Mouse (Mus musculus) neural tube, embryonic 10.5 days (tissue): ENCODE data around the gene S100a10.

Experiments used
- DNase-seq: peaks from one replicate; pipeline ENCODE4 v3.0.0-alpha.2; 2017; ENCODE audit warnings: low spot score; ENCODE audit errors: extremely low spot score

The S100a10 gene

GRCm38 (mm10) chr3:93547099-93547648, 7.7 kb upstream of the S100a10 start:
- peak; percentile 78 for DNase-seq

- no peak for DNase-seq
These were observed 6.9 kb upstream of the S100a10 start for GRCm38 (mm10) chr3:93547749-93548540.

GRCm38 (mm10) chr3:93548541-93549266, 6.2 kb upstream of the S100a10 start:
- no peak for DNase-seq

GRCm38 (mm10) chr3:93549986-93550385, 4.9 kb upstream of the S100a10 start:
- no peak for DNase-seq

GRCm38 (mm10) chr3:93551950-93552901, 2.7 kb upstream of the S100a10 start:
- no peak for DNase-seq

GRCm38 (mm10) chr3:93553311-93553710, 1.6 kb upstream of the S100a10 start:
- no peak for DNase-seq

- DNase-seq: no peak
These were observed 1.0 kb upstream of the S100a10 start for GRCm38 (mm10) chr3:93553765-93554378.

- peak; percentile 26 for DNase-seq
These were observed 400 bp upstream of the S100a10 start for GRCm38 (mm10) chr3:93554379-93554980.

- DNase-seq: peak; percentile 37
These were observed 986 bp downstream of the S100a10 start for GRCm38 (mm10) chr3:93555878-93556254.

GRCm38 (mm10) chr3:93556599-93556998, 1.7 kb downstream of the S100a10 start:
- DNase-seq: no peak

- DNase-seq: no peak
These were observed 2.6 kb downstream of the S100a10 start for GRCm38 (mm10) chr3:93557471-93557870.

GRCm38 (mm10) chr3:93559961-93560360, 5.1 kb downstream of the S100a10 start:
- DNase-seq: no peak

GRCm38 (mm10) chr3:93562372-93562771, 7.5 kb downstream of the S100a10 start:
- DNase-seq: no peak

GRCm38 (mm10) chr3:93563216-93563615, 8.3 kb downstream of the S100a10 start:
- DNase-seq: no peak

- DNase-seq: no peak
These were observed 12.0 kb downstream of the S100a10 start for GRCm38 (mm10) chr3:93566892-93567291.

- no peak for DNase-seq
These were observed 12.8 kb downstream of the S100a10 start for GRCm38 (mm10) chr3:93567721-93568120.

GRCm38 (mm10) chr3:93568428-93569040, 13.7 kb downstream of the S100a10 start:
- DNase-seq: no peak

GRCm38 (mm10) chr3:93569046-93569445, 14.2 kb downstream of the S100a10 start:
- no peak for DNase-seq

- DNase-seq: no peak
These were observed 17.3 kb downstream of the S100a10 start for GRCm38 (mm10) chr3:93572058-93572791.
